Mouse (Mus musculus) limb, embryonic 13.5 days (tissue): ENCODE measurements around the gene H2-DMb2. TPM values are rescaled to one million over a fixed set of nuclear protein-coding genes. Genes with fewer than 3 reads are reported as not detected.
A peak's percentile ranks its signal among the peaks of the same experiment; 100 is the strongest.

Experiments used
- ATAC-seq: fragments of 200-750 bp; cut with Nextera tagmentation; 2 replicates; pipeline ENCODE4 v1.8.0; 2017; ENCODE audit warnings: low read depth, moderate number of reproducible peaks, moderate TSS enrichment; ENCODE audit not compliant: low FRiP score
- H3K27ac ChIP-seq: fragments of 300-500 bp; sonication (generic); 2 replicates; pipeline ENCODE4 v1.5.1; 2015; ENCODE audit warnings: inconsistent platforms, mild to moderate bottlenecking, moderate library complexity
- H3K27me3 ChIP-seq: fragments of 300-500 bp; sonication (generic); 2 replicates; pipeline ENCODE4 v1.6.1; 2015; ENCODE audit warnings: mild to moderate bottlenecking, inconsistent platforms
- H3K36me3 ChIP-seq: fragments of 300-500 bp; sonication (generic); 2 replicates; pipeline ENCODE4 v1.6.1; 2015; ENCODE audit warnings: inconsistent platforms, mild to moderate bottlenecking, moderate library complexity
- H3K4me1 ChIP-seq: fragments of 300-500 bp; sonication (generic); 2 replicates; pipeline ENCODE4 v1.6.1; 2015; ENCODE audit warnings: inconsistent platforms
- H3K4me2 ChIP-seq: fragments of 300-500 bp; sonication (generic); replicated peaks from 2 replicates; pipeline ENCODE4 v1.6.1; 2015; ENCODE audit warnings: inconsistent platforms, mild to moderate bottlenecking, moderate library complexity
- H3K4me3 ChIP-seq: fragments of 300-500 bp; sonication (generic); 2 replicates; pipeline ENCODE4 v1.5.1; 2015; ENCODE audit warnings: moderate library complexity, mild to moderate bottlenecking, inconsistent platforms
- H3K9ac ChIP-seq: fragments of 300-500 bp; sonication (generic); 2 replicates; pipeline ENCODE4 v1.6.1; 2015; ENCODE audit warnings: mild to moderate bottlenecking, inconsistent platforms
- H3K9me3 ChIP-seq: fragments of 300-500 bp; sonication (generic); 2 replicates; pipeline ENCODE4 v1.6.1; 2016; ENCODE audit warnings: inconsistent platforms
- WGBS: fragments of 180-500 bp; shearing (Covaris S2); methylation state at CpG from one replicate; pipeline ENCODE4 v1.1.7; 2015; 5-methylcytosine and 5-hydroxymethylcytosine counted together
- polyA plus RNA-seq: library from polyadenylated mRNA; unstranded; fragments of >200 nt; fragmentation: Nextera tagmentation; extraction: Ambion mirVana; gene quantifications from 2 replicates; pipeline ENCODE4 v1.2.1, GENCODE M21; 2015

H2-DMb2 gene
- polyA plus RNA-seq = 0.15 and 0.38 TPM in 2 replicates

DNA sequence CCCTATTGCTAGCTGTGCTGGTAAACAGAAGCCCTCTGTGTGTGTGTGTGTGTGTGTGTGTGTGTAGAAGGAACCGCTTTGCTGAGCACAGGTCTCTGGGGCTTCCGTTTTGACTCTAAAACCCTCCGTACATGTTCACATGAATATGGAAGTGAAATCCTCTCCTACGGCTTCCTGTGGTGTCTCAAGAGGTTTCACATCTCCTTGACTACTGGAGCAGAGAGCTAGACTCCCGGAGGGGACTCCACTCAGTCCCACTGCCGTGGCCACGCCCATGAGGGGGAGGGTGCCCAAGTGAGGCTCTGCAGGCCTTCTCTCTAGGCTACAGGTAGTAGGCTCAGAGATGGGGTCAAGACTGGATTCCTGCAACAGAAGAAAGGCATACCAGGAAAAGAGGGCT, at the start of gene H2-DMb2:
Gene H2-DMb2, plus strand, starts transcription at position 275 of the 400 bp plus-strand sequence.
- no peak within 1 kb of the TSS for H3K9ac ChIP-seq
- no peak for ATAC-seq
- no peaks in the 10 kb centered on the region for H3K9me3 ChIP-seq
- 27% methylated on average over 7 of the region's 7 CpGs for WGBS
- peaks cover 22% of the 10 kb centered on the region for H3K4me1 ChIP-seq
- H3K36me3 ChIP-seq = no peaks in the 10 kb centered on the region
- H3K4me2 ChIP-seq = no peak within 1 kb of the TSS
- H3K27ac ChIP-seq = no peak within 1 kb of the TSS
- H3K27me3 ChIP-seq = peaks cover 35% of the 10 kb centered on the region
- H3K4me3 ChIP-seq = no peak within 1 kb of the TSS

DNA sequence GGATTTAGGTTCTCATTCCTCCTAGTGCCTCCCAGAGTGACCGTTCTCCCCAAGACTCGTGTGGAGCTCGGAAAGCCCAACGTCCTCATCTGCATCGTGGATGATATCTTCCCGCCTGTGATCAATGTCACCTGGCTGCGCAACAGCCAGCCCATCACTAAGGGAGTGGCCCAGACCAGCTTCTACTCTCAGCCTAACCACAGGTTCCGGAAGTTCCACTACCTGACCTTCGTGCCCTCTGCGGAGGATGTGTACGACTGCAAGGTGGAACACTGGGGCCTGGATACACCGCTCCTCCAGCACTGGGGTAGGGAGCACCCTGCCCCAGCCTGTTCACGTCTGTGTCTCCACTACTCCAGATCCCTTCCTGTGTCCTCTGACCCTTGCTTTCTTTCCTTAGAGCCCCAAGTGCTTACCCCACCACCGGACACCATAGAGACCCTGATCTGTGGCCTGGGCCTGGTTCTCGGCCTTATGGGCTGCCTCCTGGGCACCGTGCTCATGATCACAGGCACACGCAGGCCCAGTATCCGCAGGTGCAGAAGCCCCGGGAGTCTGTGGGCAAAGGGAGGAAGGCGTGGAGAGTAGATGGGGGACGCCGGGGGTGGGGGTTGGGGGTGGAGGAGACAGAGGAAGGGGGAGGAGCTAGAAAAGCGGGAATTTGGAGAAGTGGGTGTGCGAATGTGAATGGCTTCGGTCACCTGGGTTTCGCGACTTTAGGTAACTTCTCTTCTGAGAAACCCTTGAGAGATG, 48.6 kb upstream of the H2-DMb2 start:
- no peak overlapping the region for H3K4me2 ChIP-seq
- no peak for ATAC-seq
- no peak overlapping the region for H3K27ac ChIP-seq
- no peak overlapping the region for H3K4me3 ChIP-seq
- no peaks in the 10 kb centered on the region for H3K36me3 ChIP-seq
- H3K9me3 ChIP-seq = no peaks in the 10 kb centered on the region
- peaks cover 11% of the 10 kb centered on the region for H3K4me1 ChIP-seq
- H3K9ac ChIP-seq = no peak overlapping the region
- 84% methylated on average over 27 of the region's 27 CpGs for WGBS
- H3K27me3 ChIP-seq = no peaks in the 10 kb centered on the region

DNA sequence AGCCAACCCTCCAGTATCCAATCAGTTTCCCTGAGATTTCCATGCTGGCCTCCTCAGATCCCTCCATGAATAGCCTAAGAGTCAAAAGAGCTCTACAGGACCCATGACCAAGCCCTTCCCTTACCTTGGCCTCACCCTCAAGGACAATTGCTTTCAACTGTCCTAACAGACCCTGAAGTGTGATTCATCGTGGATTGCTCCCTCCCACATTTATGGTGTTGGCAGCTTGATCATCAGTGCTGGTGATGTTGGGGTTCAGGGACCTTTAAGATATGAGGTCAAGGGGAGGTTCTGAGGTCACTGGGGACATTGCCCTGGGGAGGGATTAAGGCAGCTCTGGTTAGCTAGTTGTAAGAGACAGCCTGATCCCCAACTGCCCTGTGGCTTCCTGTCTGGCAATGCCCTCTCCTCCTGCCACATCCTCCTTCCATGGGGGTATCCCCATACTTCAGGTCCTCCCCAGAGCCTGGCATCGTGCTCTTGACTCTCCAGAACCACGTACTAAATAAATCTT, 46.6 kb upstream of the H2-DMb2 start:
- H3K9me3 ChIP-seq = no peaks in the 10 kb centered on the region
- H3K9ac ChIP-seq = no peak overlapping the region
- H3K4me3 ChIP-seq = no peak overlapping the region
- peaks cover 20% of the 10 kb centered on the region for H3K4me1 ChIP-seq
- no peaks in the 10 kb centered on the region for H3K27me3 ChIP-seq
- ATAC-seq = no peak
- WGBS = 74% methylated on average over 3 of the region's 3 CpGs
- no peak overlapping the region for H3K4me2 ChIP-seq
- no peaks in the 10 kb centered on the region for H3K36me3 ChIP-seq
- no peak overlapping the region for H3K27ac ChIP-seq

DNA sequence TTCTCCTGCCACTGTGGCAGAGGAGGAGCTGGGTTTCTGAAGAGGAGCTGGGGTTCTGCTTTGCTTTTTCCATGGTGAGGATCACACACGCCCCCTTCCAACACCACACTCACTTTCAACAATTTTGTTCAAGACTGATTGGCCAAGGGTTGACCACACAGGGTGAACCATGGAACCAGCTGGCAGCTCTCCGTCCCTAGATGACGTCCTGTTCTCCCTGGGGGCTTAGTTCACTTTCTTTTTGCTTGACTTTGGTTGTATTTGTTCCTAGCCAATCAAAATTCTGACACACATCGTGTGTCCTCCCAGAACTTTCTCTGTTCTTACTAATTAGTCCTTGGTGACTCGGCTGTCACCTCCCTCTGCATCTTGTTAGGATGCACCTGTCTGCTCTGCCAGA, 45.8 kb upstream of the H2-DMb2 start:
- H3K36me3 ChIP-seq = no peaks in the 10 kb centered on the region
- no peaks in the 10 kb centered on the region for H3K27me3 ChIP-seq
- H3K4me2 ChIP-seq = no peak overlapping the region
- 62% methylated on average over 5 of the region's 5 CpGs for WGBS
- ATAC-seq = no peak
- H3K9me3 ChIP-seq = no peaks in the 10 kb centered on the region
- peaks cover 22% of the 10 kb centered on the region for H3K4me1 ChIP-seq
- H3K4me3 ChIP-seq = no peak overlapping the region
- no peak overlapping the region for H3K9ac ChIP-seq
- H3K27ac ChIP-seq = no peak overlapping the region

DNA sequence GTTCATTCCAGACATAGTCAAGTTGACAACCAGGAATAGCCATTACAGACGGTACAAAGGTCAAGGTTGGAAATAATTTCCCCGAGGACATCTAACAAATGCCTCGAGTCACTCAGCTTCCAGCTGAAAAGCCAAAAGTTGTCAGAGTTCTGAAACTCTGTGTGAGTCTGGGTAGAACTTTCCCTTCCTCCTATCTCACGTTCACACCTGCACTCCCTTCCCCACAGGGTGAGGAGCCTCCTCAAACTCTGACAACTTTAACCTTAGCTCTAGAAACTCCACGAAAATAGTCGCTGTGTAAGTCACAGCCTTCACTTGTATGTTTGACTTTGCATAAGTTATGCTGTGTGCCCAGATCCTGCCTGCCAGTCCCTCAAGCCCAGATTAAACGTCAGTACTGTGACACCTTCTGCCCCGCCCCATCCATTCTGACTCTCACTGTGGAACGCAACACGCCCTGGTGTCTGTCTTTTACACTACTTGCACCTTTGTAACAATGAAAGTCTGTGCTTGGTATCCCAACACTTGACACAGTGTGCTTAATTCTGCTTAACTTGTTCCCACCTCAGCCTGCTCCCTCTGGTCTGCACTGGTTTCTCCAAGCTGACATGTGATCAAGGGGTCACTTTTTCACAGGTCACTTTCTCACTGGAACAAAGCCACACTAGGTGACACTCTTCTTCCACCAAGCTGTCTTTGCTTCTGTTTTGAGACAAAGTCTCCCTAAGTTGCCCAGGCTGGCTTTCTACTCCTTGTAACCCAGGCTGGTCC, 44.2 kb upstream of the H2-DMb2 start:
- H3K27me3 ChIP-seq = no peaks in the 10 kb centered on the region
- no peaks in the 10 kb centered on the region for H3K9me3 ChIP-seq
- 46% methylated on average over 10 of the region's 10 CpGs for WGBS
- H3K4me2 ChIP-seq = no peak overlapping the region
- ATAC-seq = no peak
- H3K4me1 ChIP-seq = peaks cover 16% of the 10 kb centered on the region
- H3K36me3 ChIP-seq = no peaks in the 10 kb centered on the region
- H3K4me3 ChIP-seq = no peak overlapping the region
- no peak overlapping the region for H3K27ac ChIP-seq
- no peak overlapping the region for H3K9ac ChIP-seq

DNA sequence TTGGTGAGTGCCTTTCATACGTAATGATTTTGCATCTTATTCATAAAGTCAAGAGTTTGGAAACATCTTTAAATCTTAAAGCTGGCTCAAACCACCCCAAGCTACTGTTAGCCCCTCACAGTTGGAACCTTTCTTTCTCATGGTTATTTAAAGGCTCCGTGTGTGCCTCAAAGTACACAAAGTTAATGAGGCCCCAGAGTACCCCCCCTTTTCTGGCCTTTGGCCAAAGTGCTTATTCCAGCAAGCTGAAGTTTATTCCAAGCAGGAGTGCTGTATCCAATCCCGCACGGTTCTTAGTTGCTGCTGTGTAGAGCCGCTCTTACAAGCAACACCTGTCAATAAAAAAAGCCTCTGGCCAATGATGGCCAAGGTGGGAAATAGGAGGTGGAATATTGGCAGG, 43.6 kb upstream of the H2-DMb2 start:
- no peak overlapping the region for H3K4me3 ChIP-seq
- H3K4me2 ChIP-seq = no peak overlapping the region
- no peak overlapping the region for H3K9ac ChIP-seq
- H3K4me1 ChIP-seq = peaks cover 16% of the 10 kb centered on the region
- no peaks in the 10 kb centered on the region for H3K9me3 ChIP-seq
- H3K36me3 ChIP-seq = no peaks in the 10 kb centered on the region
- 20% methylated on average over 5 of the region's 5 CpGs for WGBS
- ATAC-seq = no peak
- H3K27ac ChIP-seq = no peak overlapping the region
- no peaks in the 10 kb centered on the region for H3K27me3 ChIP-seq

DNA sequence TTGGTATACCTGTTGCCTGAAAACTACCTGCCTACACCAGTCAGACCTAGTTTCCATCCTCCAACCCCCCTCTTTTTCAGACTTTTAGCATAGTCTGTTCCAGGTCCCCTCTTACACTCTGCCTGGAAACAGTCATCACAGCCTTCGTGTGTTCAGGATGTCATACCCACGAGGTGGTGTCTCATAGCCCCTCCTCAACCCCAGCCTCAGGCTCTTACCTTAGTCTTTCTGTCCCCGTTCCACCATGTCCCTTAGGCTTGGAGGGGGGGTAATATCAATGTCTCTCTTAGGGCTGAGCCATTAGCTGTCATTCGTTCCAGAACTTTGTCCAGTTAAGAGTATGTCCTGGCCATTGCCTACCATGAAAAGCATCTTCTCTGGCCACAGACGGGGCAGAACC, 41.9 kb upstream of the H2-DMb2 start:
- 32% methylated on average over 5 of the region's 5 CpGs for WGBS
- Histone ChIP-seq H3K9me3 (no peaks in the 10 kb centered on the region), H3K4me2 (no peak overlapping the region; the same call in 1 of the 2 replicates), H3K4me1 (peaks cover 16% of the 10 kb centered on the region), H3K4me3 (no peak overlapping the region), H3K9ac (no peak overlapping the region), H3K27me3 (no peaks in the 10 kb centered on the region), H3K27ac (no peak overlapping the region), H3K36me3 (no peaks in the 10 kb centered on the region)
- no peak for ATAC-seq

DNA sequence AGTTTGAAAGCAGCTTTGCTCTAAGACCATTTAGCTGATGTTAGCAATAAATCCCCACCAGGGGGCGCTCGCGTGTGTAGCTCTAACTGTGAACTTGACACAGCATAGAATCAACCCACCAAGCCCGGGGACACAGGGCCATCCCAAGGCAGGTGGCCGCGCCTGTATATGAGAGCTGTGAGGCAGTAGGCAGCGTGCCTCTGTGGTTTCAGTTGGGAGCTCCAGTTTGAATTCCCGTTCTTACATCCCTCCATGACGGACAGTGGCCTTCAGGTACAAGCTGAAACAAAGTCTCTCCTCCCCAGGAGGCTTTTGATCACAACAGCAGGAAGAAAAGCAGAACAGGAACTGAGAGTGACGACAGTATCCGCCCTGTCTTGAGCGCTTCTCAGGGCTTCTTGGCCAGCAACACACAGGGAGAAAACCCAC, 41.5 kb upstream of the H2-DMb2 start:
- Histone ChIP-seq H3K27me3 (no peaks in the 10 kb centered on the region), H3K4me3 (no peak overlapping the region), H3K4me2 (peak overlapping the region; percentile 25), H3K9me3 (no peaks in the 10 kb centered on the region), H3K9ac (no peak overlapping the region), H3K27ac (no peak overlapping the region), H3K36me3 (no peaks in the 10 kb centered on the region), H3K4me1 (peaks cover 16% of the 10 kb centered on the region)
- whole genome bisulfite sequencing = 11% methylated on average over 12 of the region's 12 CpGs
- peak; percentile 79; the same call in 1 of the 2 replicates for ATAC-seq

DNA sequence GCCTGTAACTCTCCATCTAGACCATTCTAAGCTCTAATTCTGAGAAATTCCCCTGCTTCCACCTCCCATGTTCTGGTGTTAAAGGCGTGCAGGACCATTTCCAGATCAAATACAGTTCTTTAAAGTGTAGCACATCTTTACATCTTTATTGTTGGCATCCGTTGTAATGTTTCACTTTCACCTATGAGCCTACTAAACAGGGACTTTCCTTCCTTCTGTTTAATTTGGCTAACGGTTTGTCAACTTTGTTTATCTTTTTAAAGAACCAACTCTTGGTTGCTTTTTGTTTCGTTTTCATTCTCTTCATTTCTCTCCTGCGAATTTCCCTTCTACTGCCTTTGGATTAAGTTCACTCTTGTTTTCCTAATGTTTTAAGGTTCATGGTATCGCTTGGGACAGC, 40.3 kb upstream of the H2-DMb2 start:
- Histone ChIP-seq H3K4me1 (peaks cover 16% of the 10 kb centered on the region), H3K9ac (no peak overlapping the region), H3K4me2 (no peak overlapping the region), H3K27ac (no peak overlapping the region), H3K27me3 (no peaks in the 10 kb centered on the region), H3K36me3 (peaks cover 5% of the 10 kb centered on the region; the same call in 1 of the 2 replicates), H3K9me3 (no peaks in the 10 kb centered on the region), H3K4me3 (no peak overlapping the region)
- no peak for ATAC-seq
- WGBS = 76% methylated on average over 6 of the region's 6 CpGs

DNA sequence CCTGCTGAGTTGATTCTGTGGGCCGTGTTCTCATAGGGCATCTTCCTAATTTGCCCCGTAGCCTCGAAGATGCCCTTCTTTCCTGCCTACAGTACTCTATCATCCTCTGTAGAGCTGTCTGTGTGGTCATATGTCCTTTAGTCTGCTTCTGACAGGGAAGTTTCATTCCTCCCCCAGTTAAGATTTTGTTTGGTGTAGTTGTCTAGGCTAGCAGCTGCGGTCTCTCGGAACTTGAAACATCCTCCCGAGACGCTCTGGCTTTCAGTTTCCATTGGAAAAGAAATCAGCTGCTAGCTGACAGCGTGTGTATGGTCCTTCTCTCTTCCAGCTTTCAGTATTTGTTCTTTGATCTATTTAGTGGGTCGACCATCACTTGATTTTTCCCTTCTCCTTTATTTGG, 38.3 kb upstream of the H2-DMb2 start:
- H3K36me3 ChIP-seq = peaks cover 14% of the 10 kb centered on the region
- peaks cover 8% of the 10 kb centered on the region for H3K4me1 ChIP-seq
- H3K27ac ChIP-seq = no peak overlapping the region
- no peak overlapping the region for H3K4me2 ChIP-seq
- no peaks in the 10 kb centered on the region for H3K27me3 ChIP-seq
- no peaks in the 10 kb centered on the region for H3K9me3 ChIP-seq
- ATAC-seq = no peak
- no peak overlapping the region for H3K9ac ChIP-seq
- H3K4me3 ChIP-seq = no peak overlapping the region
- WGBS = 84% methylated on average over 9 of the region's 9 CpGs

DNA sequence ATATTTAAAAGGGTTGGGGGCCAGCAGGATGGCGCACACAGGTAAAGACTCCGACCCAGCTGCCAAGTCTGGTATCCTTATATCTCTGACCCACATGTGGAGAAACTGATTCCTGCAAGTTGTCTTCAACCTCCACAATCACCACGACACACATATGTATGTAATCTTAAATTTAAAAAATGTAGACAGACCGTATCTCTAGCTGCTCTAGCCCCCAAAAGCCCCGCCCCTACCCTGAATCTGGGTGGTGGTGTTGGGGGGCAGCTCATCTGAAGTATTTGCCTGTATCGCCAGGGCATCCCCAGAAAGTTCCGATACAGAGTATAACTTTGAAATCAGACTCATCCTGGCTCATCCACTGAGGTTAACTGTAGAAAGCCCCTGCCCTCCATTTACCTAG, 36.6 kb upstream of the H2-DMb2 start:
- Histone ChIP-seq H3K9me3 (no peaks in the 10 kb centered on the region), H3K4me2 (no peak overlapping the region), H3K9ac (no peak overlapping the region), H3K4me1 (0 out of 2 replicates have a peak, but pooled peaks cover 8% of the 10 kb centered on the region), H3K36me3 (peaks cover 32% of the 10 kb centered on the region), H3K27me3 (no peaks in the 10 kb centered on the region), H3K4me3 (no peak overlapping the region), H3K27ac (no peak overlapping the region)
- WGBS = 88% methylated on average over 7 of the region's 7 CpGs
- ATAC-seq = no peak

DNA sequence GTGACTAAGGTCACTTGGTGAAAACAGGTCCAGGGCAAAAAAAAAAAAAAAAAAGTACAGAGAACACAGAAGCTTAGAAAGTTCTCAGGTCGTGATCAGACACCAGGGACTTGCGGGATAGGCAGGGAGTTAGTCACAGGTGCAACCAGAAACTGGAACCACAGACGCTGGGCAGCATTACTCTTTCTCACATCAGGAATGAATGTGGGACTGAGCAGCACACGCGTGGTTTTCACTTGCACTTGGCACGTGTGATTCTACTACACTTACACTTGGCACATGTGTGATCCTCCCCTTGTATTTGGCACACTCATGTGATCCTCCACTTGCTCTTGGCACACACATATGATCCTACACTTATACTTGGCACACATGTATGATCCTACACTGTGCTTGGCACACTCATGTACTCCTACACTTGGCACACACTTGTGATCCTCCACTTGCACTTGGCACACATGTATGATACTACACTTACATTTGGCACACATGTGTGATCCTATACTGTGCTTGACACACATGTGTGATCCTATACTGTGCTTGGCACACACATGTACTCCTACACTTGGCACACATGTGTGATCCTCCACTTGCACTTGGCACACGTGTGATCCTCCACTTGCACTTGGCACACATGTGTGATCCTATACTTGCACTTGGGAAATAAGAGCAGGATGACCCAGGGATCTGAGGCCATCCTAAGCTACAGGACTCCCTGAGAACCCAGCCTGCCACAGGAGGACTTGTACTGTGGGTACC, 35.8 kb upstream of the H2-DMb2 start:
- WGBS = 83% methylated on average over 7 of the region's 7 CpGs
- H3K27ac ChIP-seq = no peak overlapping the region
- H3K27me3 ChIP-seq = no peaks in the 10 kb centered on the region

More for the DNA sequence above, 35.8 kb upstream of the H2-DMb2 start:
- H3K4me2 ChIP-seq = no peak overlapping the region
- H3K4me3 ChIP-seq = no peak overlapping the region
- peaks cover 39% of the 10 kb centered on the region for H3K36me3 ChIP-seq
- H3K4me1 ChIP-seq = 0 out of 2 replicates have a peak, but pooled peaks cover 6% of the 10 kb centered on the region
- H3K9ac ChIP-seq = no peak overlapping the region
- no peak for ATAC-seq
- H3K9me3 ChIP-seq = no peaks in the 10 kb centered on the region
